Mouse (Mus musculus) heart, postnatal 14 days (tissue): ENCODE results near the gene Smurf2. TPM values are rescaled to one million over a fixed set of nuclear protein-coding genes. Genes with fewer than 3 reads are reported as not detected.
"Not testable (repeated sequence)": the region's sequence is repeated elsewhere in the genome, so short reads cannot be mapped to it uniquely, and the experiment has no call there.

Experiments used
- DNase-seq, 2 experiments: peaks; one replicate each; pipeline ENCODE4 v3.0.0; 2021 to 2022
- intact Hi-C: fragments of 180-260 bp; cut with DNase I; formaldehyde crosslinking; loops from one replicate; pipeline ENCODE4 v1.15.1; 2025
- total RNA-seq, 2 experiments: library from RNA; stranded (reverse); gene quantifications; 2 replicates each; pipeline ENCODE4 v1.2.3; 2021

Smurf2 gene
- total RNA-seq, 2 experiments from 2014 or later = 36.4 to 39.4 TPM

GRCm38 (mm10) chr11:106815761-106816160 lies 104.8 kb downstream of the Smurf2 start:
- no peak for DNase-seq
- intact Hi-C loops = no loop called here

- no peak for DNase-seq
- intact Hi-C loops = no loop called here
These were observed 105.2 kb downstream of the Smurf2 start for GRCm38 (mm10) chr11:106815331-106815730.

- intact Hi-C loops = no loop called here
- no peak for DNase-seq
These were observed 105.8 kb downstream of the Smurf2 start for GRCm38 (mm10) chr11:106814601-106815320.

GRCm38 (mm10) chr11:106812410-106813136 lies 107.9 kb downstream of the Smurf2 start:
- no peak for DNase-seq
- intact Hi-C loops = no loop called here

GRCm38 (mm10) chr11:106807442-106807841 lies 113.1 kb downstream of the Smurf2 start:
- intact Hi-C loops, DNase-seq: not testable (repeated sequence)

GRCm38 (mm10) chr11:106802069-106802627 lies 118.4 kb downstream of the Smurf2 start:
- no peak for DNase-seq
- intact Hi-C loops = no loop called here

GRCm38 (mm10) chr11:106795679-106796078 lies 124.8 kb downstream of the Smurf2 start:
- DNase-seq = no peak
- intact Hi-C loops = loop anchor here (5.0 kb wide), 1 partner anchor 127 kb away; the partner anchor contains the start of gene Smurf2

GRCm38 (mm10) chr11:106793846-106794245 lies 126.7 kb downstream of the Smurf2 start:
- DNase-seq = no peak
- intact Hi-C loops = no loop called here

- intact Hi-C loops = loop anchor here (5.0 kb wide), 2 partner anchors 188 to 208 kb away; partner anchors contain the start of gene Kpna2
- DNase-seq = no peak
These were observed 130.9 kb downstream of the Smurf2 start for GRCm38 (mm10) chr11:106789649-106790048.

- DNase-seq = peak; percentile 94 to 95
These were observed 131.6 kb downstream of the Smurf2 start, which contains the start of the genes Ddx5 and Cep95 for GRCm38 (mm10) chr11:106788775-106789459. Gene Ddx5, minus strand, starts transcription at chr11:106789185. Gene Cep95, plus strand, starts transcription at chr11:106789252.

GRCm38 (mm10) chr11:106788026-106788774 lies 132.3 kb downstream of the Smurf2 start:
- peak; percentile 99 to 100 for DNase-seq
- intact Hi-C loops = loop anchor here (5.0 kb wide), 2 partner anchors 189 to 209 kb away; partner anchors contain the start of gene Kpna2

More at GRCm38 (mm10) chr11:106788775-106789459, 131.6 kb downstream of the Smurf2 start, which contains the start of the genes Ddx5 and Cep95:
- intact Hi-C loops = loop anchor here (5.0 kb wide), 2 partner anchors 188 to 208 kb away; partner anchors contain the start of gene Kpna2

GRCm38 (mm10) chr11:106787131-106788025 lies 133.1 kb downstream of the Smurf2 start:
- intact Hi-C loops = loop anchor here (5.0 kb wide), 2 partner anchors 190 to 210 kb away; partner anchors contain the start of gene Kpna2
- peak; percentile 94 for DNase-seq

GRCm38 (mm10) chr11:106785043-106785442 lies 135.5 kb downstream of the Smurf2 start:
- DNase-seq = no peak
- intact Hi-C loops = loop anchor here (5.0 kb wide), 2 partner anchors 192 to 212 kb away; partner anchors contain the start of gene Kpna2

- intact Hi-C loops = no loop called here
- DNase-seq = no peak
These were observed 136.0 kb downstream of the Smurf2 start for GRCm38 (mm10) chr11:106784476-106784875.

- intact Hi-C loops = no loop called here
- no peak for DNase-seq
These were observed 137.4 kb downstream of the Smurf2 start for GRCm38 (mm10) chr11:106782841-106783764.

GRCm38 (mm10) chr11:106782271-106782670 lies 138.2 kb downstream of the Smurf2 start:
- intact Hi-C loops, DNase-seq: not testable (repeated sequence)

GRCm38 (mm10) chr11:106780590-106781220 lies 139.8 kb downstream of the Smurf2 start:
- intact Hi-C loops = no loop called here
- DNase-seq = no peak
